Mouse (Mus musculus): ENCODE results near the gene Pnp2.
"Not testable (repeated sequence)": the region's sequence is repeated elsewhere in the genome, so short reads cannot be mapped to it uniquely, and the experiment has no call there.

Pnp2 gene

DNA sequence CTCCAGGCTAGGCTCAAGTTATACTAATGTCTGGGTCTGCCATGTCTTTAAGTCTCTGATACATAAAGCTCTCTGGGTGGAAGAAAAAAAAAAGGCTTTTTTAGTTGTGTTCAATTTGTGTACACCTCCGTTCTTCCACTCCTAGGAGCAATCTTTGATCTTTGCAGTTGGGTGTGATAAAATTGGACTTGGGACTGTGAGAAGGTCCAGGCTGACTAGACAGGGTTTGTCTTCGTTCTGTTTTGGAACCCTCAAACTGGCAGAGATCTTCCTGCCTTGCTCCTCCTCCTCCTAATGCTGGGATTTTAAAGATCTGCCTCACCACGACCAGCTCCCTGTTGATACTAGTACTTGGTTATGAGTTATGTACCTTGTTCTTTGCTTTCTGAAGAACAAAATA, 1.4 kb downstream of the Pnp2 start:
- DNase-seq: not testable (repeated sequence)

DNA sequence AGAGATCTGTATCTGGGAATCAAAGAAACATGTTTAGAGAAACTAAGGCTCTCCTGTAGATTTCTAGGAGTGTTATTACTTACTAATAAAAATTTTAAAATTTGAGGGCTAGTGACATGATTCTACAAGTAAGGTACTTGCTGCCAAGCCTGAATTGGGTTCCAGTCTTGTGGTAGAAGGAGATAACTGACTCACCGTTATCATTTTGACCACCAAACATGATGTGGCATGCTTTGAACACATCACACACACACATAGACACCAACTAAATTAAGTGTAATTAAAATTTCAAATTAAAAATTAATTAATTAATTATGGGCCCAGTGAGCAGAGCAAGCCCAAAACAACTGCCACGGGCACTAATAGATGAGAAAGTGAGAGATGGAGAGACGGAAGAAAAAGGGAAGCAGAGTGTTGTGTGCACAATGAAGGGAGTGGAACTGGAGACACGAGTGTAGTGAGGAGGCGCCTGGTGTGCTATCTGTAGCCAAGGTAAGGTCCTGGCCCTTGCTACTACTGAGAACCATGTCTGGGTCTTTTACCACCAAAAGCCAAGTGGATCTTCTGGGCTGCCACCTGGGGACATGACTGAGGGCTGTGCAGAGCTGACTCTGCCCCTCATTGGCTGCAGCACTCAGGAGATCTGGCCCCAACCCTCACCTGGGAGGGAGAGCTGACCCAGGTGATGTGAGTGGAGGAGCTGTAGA, 2.6 kb downstream of the Pnp2 start:
- DNase-seq: not testable (repeated sequence)

DNA sequence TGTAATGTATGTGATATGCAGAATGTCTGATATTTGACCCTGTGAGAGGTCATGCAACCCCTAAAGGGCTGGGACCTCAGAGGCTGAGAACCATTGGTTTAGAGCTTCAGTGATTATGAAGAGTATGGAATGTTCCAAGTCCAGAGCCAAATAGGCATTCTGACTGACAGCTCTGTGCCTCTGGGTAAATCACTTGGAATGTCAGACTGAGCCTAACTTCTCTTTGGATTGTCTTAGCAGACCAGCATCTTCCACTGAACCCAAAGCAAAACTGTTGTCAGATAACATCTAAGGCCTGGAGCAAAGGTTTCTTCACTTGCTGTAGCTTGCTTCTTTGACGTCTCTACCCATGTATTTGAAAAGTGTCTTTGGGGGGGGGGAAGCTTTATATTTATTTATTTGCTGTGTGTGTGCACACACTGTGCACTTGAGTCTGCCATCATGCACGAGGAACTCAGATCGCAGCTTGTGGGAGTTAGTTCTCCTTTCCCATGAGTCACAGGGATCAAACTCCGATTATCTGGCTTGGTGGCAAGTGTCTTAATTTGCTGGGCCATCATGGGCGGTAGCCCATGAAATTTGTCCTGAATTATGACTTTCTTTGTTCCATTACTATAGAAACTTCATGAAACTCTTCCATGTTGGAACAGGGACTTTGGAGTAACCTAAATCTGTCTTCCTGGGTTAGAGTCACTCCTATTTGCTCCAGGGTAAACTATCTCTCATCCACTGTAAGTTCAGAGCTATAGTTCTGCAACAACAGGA, 12.6 kb downstream of the Pnp2 start:
- DNase-seq: peak in 1 of 2 experiments; percentile 6

DNA sequence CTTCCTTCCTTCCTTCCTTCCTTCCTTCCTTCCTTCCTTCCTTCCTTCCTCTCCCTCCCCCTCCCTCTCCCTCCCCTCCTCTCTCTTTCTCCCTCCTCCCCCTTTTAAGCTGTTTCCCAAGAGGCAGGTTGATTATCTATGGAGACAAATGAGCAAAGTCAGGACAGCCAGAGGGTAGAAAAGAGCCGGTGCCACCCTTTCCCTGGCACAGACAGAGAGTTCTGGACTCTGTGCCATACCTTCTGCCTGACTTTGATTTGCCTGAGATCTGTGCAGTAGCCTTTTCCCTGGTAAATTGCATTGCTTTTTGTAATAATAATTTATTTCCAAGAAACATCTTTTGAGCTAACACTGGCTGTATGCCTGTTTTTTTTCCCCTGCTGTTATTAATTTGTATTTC, 13.2 kb downstream of the Pnp2 start:
- peak; percentile 40 to 53 for DNase-seq

DNA sequence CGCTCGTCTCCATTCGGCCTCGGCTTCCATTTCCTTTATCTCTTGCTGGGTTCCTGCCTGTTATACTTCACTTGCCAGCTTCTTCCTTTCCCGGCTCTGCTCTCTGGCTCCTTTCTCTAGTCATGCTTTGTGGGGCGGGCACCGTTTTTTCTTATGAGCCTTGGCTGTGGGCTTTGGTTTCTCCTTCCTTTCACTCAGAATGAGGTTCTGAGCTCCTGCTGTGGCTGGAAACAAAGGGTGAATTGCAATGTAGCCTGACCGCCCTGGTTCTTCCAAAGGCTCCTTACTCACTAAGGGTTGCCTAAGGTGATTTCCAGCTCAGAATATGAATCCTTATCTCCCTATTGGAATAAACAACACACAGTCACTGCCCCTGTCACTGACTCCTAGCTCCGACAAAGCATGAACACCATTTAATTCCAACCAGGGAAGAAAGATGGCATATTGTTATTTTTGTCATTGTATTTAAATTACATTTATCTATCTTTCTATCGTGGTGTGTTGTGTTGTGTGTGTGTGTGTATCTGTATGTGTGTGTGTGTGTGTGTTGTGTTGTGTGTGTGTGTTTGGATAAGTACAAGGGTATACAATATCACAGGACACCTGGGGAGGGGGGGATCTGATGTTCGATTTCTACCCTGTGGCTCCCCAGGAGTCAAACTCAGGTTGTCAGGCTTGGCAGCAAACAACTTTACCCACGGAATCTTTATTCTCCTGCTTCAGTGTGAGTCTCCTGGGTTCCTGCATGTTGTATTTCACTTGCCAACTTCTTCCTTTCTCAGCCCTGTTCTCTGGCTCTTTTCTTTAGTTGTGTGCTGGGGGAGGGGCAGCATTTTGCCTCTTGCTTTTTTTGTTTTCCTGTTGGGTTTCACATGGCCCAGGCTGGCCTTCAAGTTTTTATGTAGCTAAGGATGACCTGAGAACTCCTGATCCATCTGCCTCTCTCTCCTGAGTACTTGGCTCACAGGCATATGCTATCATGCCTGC, 14.1 kb downstream of the Pnp2 start:
- peak; percentile 71 to 72 for DNase-seq

DNA sequence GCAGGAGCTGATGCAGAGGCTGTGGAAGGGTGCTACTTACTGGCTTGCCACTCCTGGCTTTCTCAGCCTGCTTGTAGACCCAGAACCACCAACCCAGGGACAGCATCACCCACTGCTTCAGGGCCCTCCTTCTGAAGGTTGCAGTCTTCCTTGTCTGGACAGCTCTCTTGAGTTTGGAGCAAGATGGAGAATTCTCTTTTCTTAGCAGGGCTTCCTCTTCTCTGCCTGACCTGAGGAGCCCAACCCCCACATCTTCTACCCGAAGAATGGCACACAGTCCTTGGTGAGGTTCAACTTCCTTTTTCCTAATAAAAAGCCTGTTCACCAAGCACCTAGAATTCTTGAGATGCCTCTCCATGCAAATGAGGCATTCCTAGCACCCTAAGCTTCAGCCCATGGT, 15.0 kb downstream of the Pnp2 start:
- no peak for DNase-seq

DNA sequence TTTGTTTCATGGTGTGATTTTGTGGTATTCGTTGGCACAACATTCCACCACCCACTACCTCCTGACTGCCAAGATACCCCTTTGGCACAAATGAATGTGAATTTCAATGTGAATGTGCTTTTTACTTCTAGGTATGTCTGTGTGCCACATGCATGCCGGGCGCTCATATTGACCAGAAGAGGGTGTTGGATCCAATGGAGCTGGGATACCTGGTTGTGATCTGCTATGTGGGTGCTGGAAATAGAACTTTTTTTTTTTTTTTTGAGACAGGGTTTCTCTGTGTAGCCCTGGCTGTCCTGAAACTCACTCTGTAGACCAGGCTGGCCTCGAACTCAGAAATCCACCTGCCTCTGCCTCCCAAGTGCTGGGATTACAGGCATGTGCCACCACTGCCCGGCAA, 17.3 kb downstream of the Pnp2 start:
- not testable (repeated sequence) for DNase-seq

DNA sequence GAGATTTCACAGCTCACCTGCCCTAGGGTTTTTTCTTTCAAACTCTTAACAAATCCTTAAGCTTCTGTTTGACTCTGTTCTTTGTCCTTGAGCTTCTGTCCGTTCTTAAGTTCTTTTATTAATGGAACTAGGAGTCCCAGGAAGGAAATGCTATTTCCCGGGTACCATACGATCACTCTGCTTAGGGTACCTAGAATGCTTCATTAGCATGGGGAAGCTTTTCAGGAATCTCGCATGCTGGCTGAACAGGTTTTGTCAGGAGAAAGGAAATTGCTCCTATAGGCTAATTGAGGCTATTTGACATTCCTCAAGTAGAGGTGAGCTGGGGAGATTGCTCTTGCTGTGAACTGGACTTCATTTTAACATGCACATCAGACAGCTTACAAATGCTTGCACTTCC, 17.9 kb downstream of the Pnp2 start:
- no peak for DNase-seq

DNA sequence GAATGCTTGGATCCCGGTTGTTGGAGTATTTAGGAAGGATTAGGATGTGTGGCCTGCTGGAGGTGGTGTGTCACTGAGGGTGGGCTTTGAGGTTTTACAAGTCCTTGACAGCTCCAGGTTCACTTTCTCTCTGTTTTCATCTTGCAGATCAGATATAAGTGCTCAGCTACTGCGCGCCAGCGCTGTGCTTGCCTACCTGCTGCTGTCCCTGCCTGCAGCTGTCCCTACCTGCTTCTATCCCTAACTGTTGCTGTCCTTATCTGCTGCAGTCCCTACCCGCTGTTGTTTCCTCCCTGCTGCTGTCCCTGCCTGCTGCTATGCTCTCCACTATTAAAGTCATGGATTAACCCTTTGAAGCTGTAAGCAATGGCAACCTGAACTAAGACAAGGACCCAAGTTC, 19.2 kb downstream of the Pnp2 start:
- no peak for DNase-seq

DNA sequence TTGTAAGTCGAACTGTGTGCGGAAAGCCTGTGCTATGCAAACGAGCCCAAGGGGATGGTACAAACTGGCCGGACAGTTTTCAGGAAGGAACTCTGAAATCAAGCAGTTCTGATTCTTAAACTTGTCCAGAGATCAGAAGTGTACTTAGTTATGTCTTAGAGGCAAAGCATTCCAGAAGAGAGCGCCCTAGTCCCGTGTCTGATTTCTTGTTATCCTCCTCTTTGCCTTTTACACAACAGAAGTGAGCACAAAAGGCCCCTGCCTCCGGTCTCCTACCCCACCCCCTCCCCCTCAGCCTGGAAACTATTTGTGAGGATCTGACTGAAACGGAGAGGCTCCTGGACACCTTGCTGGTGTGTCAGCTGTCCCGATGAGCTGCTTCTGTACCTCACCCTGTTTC, 20.9 kb downstream of the Pnp2 start:
- peak; percentile 4 to 8 for DNase-seq

DNA sequence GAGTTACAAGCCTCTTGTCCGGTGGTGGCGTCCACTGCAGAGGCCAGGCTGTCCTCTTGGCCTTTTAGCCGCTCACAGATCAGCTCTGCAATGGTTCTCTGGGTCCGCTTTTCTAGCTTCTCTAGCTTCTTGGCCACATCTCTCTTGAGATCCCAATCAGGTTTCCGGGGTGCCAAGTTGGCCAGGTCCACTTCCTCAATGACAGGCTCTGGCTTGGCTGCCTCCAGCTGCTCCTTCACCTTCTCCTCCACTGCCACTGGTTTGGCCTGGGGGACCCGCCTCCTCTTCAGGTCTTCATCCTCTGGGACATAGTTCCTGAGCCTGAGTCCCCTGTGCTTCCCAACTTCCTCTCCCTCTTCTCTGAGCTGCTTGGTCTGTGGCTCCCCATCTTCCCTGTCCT, 22.7 kb downstream of the Pnp2 start:
- DNase-seq: not testable (repeated sequence)

DNA sequence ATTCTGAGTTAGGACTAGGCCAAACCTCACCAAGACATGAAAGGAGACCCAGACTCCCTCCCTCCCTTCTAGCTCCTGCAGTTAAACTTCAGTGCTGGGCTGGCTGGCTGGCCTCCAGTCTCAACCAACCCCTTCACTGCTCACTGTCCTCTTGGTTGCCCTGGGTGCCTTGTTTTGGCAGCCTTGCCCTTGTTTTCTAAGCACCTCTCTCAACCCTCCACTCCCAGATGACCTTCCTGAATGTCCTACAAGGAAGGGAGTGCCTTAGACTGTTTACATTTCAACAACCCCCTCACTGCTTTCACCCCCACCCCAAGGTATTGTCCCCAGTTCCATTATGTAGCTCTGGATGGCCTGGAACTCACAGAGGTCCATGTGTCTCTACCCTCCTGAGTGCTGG, 23.8 kb downstream of the Pnp2 start:
- DNase-seq: peak in 1 of 2 experiments; percentile 15

DNA sequence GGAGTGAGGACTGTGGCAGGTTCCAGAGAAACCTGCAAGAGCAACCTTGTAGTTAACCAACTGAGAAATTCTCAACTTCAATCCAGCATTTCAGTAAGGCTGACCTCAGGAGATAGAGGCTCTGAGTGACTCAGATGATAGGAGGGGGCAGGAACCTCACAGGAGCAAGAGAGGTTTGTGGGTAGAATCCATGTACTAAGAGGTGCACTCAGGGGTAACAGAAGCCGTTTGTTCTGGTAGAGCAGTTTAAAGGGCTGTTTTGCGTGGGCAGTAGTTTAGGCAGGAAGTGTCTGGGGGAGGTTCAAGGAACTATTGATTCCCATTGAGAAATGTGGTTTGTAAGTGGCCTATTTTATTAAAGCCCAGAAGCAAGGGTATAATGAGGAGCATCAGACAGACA, 25.4 kb downstream of the Pnp2 start:
- DNase-seq: no peak

DNA sequence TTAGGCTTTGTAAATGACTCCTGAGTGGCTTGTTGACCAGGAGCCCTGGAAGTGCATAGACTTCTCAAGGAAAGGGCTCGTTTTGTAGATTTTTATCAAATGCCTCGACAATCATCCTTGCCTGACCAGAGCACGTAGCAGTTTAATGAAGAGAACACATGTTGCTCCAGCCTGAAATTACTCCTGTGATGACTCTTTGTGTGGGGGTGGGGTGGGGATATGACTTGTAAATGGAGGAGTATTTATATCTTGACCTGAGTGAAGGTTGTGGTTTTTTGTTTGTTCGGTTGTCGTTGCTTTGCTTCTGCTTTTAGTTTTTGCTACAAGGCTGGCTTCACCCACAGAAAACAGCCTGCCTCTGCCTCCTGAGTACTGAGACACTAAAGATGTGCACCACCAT, 26.0 kb downstream of the Pnp2 start:
- no peak for DNase-seq

DNA sequence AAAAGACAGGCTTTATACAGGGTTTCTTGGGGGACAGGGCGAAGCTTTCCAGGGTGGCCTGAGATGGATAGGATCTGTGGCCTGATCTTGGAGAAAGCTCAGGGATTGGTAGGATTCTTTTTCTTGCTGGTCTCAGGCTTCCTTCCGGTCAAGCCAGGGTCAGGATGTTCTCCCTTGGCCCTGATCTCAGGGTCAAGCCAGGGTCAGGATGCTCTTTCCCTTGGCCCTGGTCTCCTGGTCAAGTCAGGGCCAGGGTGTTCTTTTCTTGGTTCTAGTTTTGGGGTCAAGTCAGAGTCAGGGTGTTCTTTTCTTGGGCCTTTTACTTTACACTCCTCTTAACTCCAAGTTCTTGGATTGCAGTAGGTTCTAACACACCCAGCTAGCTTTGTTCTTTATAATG, 31.9 kb downstream of the Pnp2 start:
- DNase-seq: no peak

DNA sequence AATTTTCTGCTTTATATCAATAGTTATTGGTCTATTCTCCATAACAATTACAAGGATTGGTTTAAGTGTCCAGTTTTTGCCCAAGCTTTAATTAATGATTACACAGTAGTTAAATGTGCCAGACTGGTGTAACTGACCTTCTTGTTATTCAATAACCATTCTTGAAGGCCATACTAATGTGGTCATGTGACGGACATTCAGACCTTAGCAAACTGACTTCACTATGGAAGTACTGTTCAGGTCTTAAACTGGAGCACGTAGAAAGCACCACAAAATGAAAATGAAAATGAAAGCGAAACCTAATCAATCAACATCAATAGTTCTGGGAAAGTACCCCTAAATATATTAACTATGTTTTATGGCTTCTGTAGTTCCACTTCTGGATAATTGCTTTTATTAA, 35.2 kb downstream of the Pnp2 start:
- no peak for DNase-seq

DNA sequence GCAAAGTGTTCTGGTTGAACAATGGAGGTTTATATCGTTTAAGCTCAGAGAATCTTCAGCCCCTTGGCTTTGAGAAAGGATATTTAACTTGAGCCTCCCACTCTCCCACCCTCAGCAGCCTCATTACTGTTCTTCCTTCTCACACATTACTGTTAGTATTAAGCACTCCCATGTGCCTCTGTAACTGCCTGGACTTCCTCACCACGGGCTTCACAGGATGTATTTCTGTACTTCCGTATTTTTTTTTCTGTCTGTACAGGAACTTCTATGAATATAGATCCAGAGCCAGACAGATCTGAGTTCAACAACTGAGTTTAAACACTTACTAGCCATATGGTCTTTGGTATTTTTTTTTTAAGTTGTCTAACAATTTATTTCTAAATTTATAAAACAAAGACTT, 41.3 kb downstream of the Pnp2 start:
- DNase-seq: no peak

DNA sequence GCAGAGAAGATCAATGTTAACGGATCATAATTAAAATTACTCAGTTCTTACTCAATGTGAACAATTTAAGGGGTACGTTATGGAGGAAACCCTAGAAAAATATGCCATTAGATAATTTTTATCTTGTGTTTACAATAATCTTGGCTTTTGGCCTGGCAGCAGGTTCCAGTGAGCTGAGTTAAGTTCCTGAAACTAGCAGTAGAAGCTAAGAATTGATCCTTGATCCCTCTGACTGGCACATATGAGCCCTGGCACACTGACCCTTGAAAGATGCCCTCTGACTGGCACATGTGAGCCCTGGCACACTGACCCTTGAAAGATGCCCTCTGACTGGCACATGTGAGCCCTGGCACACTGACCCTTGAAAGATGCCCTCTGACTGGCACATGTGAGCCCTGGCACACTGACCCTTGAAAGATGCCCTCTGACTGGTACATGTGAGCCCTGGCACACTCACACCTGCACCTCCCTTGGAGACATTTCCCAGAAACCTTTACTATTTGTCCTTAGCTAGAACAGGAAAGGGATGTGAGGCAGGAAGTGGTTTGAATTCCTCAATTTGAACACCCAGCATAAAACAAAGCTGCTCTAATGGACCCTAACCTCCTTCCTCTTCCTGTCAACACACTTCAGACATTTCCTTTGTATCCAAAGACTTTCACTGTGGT, 42.3 kb downstream of the Pnp2 start:
- no peak for DNase-seq

DNA sequence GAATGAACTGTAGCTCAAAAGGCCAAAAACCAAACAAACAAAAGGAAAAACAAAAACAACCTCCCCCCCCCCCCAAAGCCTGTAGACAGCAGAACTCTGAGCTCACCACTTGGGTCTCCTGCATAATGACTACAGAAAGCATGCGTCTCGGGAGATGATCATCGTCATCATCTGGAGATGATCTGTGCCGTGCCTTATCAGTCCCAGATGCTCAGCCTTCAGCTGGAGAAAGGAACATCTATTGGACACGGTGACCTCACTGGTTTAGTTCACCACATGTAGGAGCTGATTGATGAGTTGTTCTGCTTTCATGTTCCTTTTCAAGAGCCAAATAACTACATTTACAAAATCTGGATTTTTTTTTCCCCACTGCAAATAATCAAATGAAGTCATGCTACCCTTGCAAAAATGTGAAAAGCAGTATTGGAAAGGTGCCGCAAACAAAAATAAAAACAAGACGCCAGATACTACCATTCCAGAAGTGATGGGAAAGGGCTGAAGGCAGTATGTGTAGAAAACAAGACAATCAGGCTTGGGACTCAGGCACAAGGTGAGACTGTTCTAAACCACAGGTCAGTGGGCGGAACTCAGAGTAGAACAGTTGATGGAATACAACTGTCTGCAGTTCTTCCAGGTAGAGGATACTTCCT, 51.5 kb downstream of the Pnp2 start, which contains the start of gene Rnase10:
TSS of gene Rnase10 (plus strand) at position 600 of the 650 bp plus-strand sequence.
- DNase-seq: no peak

DNA sequence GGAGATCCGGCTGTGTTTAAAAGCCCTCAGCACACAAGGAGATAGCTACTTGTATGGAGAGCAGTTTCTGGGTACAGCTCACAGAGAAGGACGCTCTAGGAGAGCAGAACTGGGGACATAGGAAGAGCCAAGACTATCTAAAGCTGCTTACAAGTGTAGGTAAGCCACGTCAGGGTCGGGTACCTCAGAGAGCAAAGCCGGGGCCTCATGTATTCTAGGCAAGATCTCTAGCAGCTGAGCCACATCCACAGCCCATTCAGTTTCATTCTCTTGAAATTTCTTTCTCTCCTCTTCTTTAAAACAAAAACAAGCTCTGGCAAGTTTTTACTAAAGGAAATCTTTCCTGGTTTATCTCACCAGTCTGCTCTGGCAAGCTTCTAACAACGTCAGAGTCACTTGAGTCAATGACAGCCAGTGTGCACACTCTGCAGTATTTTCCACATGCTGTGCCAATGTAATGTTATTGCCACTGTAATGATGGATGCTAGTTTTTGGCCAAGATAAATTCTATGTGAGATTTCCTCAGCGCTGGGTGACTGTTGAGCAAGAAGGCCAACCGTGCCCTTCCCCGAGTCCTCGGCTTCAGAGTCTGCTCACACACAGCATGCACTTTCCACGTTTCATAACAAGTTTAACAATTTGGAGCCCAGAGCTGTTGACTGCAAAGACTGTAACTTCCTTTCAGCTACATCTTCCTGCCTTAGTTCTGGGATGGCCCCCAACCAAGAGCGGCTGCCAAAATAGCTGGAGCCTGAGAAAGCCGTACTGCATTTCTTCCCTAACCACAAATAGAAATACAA, 52.3 kb downstream of the Pnp2 start:
- peak; percentile 20 to 25 for DNase-seq

DNA sequence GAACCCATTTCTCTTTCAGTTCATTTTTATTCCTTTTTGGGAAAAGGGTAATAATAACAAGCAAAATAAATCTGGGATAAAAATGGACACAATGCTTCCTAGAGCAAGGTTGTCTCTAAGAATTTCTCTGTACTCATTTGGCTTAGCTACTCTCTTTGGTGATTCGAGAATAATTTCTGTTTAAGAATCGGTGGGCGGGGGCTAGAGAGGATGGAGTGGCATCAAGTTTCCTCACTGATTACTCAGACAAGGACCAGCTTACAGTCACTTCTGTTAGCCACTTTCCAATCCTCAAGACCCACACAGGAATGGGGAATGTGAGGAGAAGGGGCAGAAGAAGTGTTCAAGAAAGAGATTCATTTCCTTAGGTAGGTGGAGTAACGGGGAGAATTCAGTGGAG, 53.0 kb downstream of the Pnp2 start:
- no peak for DNase-seq

All from cerebellum, postnatal 10 days (tissue).